16 mouse cellular contexts compared by ENCODE assay signal in the genomic region with DNA sequence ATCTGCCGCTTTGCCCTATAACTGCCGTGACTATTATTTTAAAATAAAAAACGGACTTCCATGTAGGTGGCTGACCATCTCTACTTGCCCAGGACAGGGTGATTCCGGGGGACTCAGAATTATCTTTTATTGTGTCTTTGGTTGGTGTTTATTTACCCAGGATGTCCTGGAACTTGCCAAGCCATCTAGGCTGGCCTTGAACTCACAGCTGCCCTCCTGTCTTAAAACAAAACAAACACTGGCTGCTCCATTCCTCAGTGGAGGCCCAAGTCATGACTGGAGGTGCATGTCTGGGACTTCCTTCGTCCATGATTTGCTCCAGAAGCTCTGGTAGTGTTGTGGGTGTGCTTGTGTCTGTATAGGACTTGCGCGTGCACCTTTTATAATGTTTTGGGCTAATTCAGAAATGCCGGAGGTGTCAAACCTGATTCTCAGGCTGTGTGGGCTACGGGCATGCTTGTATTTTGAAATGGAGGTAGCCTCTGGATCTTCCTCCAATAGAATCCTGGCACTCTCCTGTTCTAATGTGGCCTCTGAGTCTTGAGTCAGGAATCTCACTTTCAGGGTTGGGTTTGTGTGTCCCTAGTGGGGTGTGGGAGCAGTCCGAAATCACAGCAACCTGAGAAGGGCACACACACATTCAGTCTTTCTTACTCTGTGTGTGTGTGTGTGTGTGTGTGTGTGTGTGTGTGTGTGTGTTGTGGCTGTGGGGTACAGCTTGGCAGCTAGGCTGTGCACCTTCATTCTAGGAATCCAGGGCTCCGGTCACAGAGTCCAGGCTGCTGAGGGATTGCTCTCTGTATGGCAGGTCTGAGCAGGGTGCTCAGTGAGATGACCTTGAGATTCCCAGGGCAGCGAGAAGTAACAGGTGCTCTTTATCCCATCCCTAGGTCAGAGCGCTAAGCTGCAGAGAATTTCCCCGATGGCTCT. TPM values are rescaled to one million over a fixed set of nuclear protein-coding genes. Genes with fewer than 3 reads are reported as not detected.
A peak's percentile ranks its signal among the peaks of the same experiment; 100 is the strongest.
DNase-seq lines count a peak whose midpoint lies in the region; ATAC-seq and TF ChIP-seq lines count a peak whose summit lies in the region.
"Had no signal": no experiment of that assay in that cellular context is flagged by ENCODE, and none has a peak within 500 bp of the region (broad histone marks: within the 10 kb centered on the region; RNA-seq: fewer than 3 reads in every experiment).

No protein-coding gene starts in this region.

- no peak for TF ChIP-seq POLR2A in kidney, adult 2 months (IDR thresholded peaks at IDR 0.05; ENCODE audit: low read depth, low read length)

- no peak overlapping the region for H3K4me2 ChIP-seq in stomach, embryonic 15.5 days
- no peak overlapping the region for H3K4me2 ChIP-seq in stomach, postnatal 0 days (replicated peaks; ENCODE audit: low read depth)
- H3K4me2 ChIP-seq in stomach, embryonic 16.5 days (ENCODE audit: low read depth, low read length): no peak overlapping the region
- H3K4me2 ChIP-seq: embryonic facial prominence, embryonic 13.5 days had no signal

- H3K4me3 ChIP-seq in heart, embryonic 10.5 days: peak overlapping the region; percentile 49
- H3K4me3 ChIP-seq in kidney, adult 2 months (ENCODE audit: insufficient read depth, low read depth, low read length): peak overlapping the region; percentile 42
- H3K4me3 ChIP-seq in stomach, embryonic 15.5 days (replicated peaks): no peak overlapping the region
- H3K4me3 ChIP-seq in stomach, postnatal 0 days (ENCODE audit: low read depth, low read length): no peak overlapping the region
- no peak overlapping the region for H3K4me3 ChIP-seq in stomach, embryonic 16.5 days (replicated peaks; ENCODE audit: low read length)
- H3K4me3 ChIP-seq: embryonic facial prominence, embryonic 13.5 days; hindbrain, embryonic 10.5 days had no signal

- peak overlapping the region; percentile 90 for H3K27ac ChIP-seq in heart, embryonic 10.5 days
- H3K27ac ChIP-seq in kidney, adult 2 months (ENCODE audit: insufficient read depth, low read depth, low read length): peak overlapping the region; percentile 80
- H3K27ac ChIP-seq in stomach, embryonic 15.5 days: peak overlapping the region; percentile 28
- no peak overlapping the region for H3K27ac ChIP-seq in stomach, postnatal 0 days (replicated peaks)
- H3K27ac ChIP-seq in stomach, embryonic 16.5 days (ENCODE audit: low read length): peak overlapping the region; percentile 19; the same call in 1 of the 2 replicates
- H3K27ac ChIP-seq: embryonic facial prominence, embryonic 13.5 days had no signal

- ATAC-seq in stomach, embryonic 15.5 days (ENCODE audit: insufficient read depth, low FRiP score, low read depth): peak; percentile 51; the same call in 1 of the 2 replicates
- no peak for ATAC-seq in stomach, postnatal 0 days (ENCODE audit: low FRiP score, low TSS enrichment)
- ATAC-seq in stomach, embryonic 16.5 days (ENCODE audit: insufficient read depth, low FRiP score): peak; percentile 33; the same call in 1 of the 2 replicates
- ATAC-seq: midbrain, embryonic 16.5 days had no signal

- no peaks in the 10 kb centered on the region for H3K9me3 ChIP-seq in heart, embryonic 10.5 days
- H3K9me3 ChIP-seq in stomach, embryonic 15.5 days: no peaks in the 10 kb centered on the region
- H3K9me3 ChIP-seq in stomach, postnatal 0 days (ENCODE audit: control insufficient read depth, low read length): no peaks in the 10 kb centered on the region
- no peaks in the 10 kb centered on the region for H3K9me3 ChIP-seq in stomach, embryonic 16.5 days (replicated peaks; ENCODE audit: control insufficient read depth, low read length)
- H3K9me3 ChIP-seq: hindbrain, embryonic 10.5 days had no signal

- no peak overlapping the region for H3K9ac ChIP-seq in stomach, embryonic 15.5 days
- no peak overlapping the region for H3K9ac ChIP-seq in stomach, postnatal 0 days (ENCODE audit: low read length)
- H3K9ac ChIP-seq in stomach, embryonic 16.5 days (ENCODE audit: low read length): no peak overlapping the region

- DNase-seq in heart, embryonic 10.5 days (ENCODE audit: low spot score): no peak
- DNase-seq in heart, postnatal 4 days: no peak
- DNase-seq in kidney, adult 2 months: peak; percentile 29
- DNase-seq in kidney, postnatal 14 days: no peak
- DNase-seq in stomach, postnatal 0 days (ENCODE audit: low spot score): no peak
- DNase-seq in embryo, embryonic 11 days: no peak
- DNase-seq: cerebellum, adult 11 months; cerebellum, postnatal 36 days; lung, adult 18-20 months; retina, postnatal 1 day; thymus, postnatal 25 days had no signal

- H3K36me3 ChIP-seq in heart, embryonic 10.5 days: 0 out of 2 replicates have a peak, but pooled peaks cover 2% of the 10 kb centered on the region
- no peaks in the 10 kb centered on the region for H3K36me3 ChIP-seq in kidney, adult 2 months (ENCODE audit: control insufficient read depth, insufficient read depth, low read length)
- H3K36me3 ChIP-seq in stomach, embryonic 15.5 days: no peaks in the 10 kb centered on the region
- H3K36me3 ChIP-seq in stomach, postnatal 0 days (ENCODE audit: control insufficient read depth, insufficient read depth, low read length): no peaks in the 10 kb centered on the region
- H3K36me3 ChIP-seq in stomach, embryonic 16.5 days (ENCODE audit: control insufficient read depth, insufficient read depth, low read length): no peaks in the 10 kb centered on the region
- H3K36me3 ChIP-seq: embryonic facial prominence, embryonic 13.5 days; hindbrain, embryonic 10.5 days had no signal

- peaks cover 59% of the 10 kb centered on the region for H3K4me1 ChIP-seq in heart, embryonic 10.5 days
- peaks cover 5% of the 10 kb centered on the region; the same call in 1 of the 2 replicates for H3K4me1 ChIP-seq in kidney, adult 2 months (ENCODE audit: control insufficient read depth, insufficient read depth, low read length)
- peaks cover 8% of the 10 kb centered on the region; the same call in 1 of the 2 replicates for H3K4me1 ChIP-seq in stomach, embryonic 15.5 days
- H3K4me1 ChIP-seq in stomach, postnatal 0 days (replicated peaks; ENCODE audit: control insufficient read depth, insufficient read depth): no peaks in the 10 kb centered on the region
- H3K4me1 ChIP-seq in stomach, embryonic 16.5 days (ENCODE audit: control insufficient read depth, insufficient read depth, low read length): no peaks in the 10 kb centered on the region

- TF ChIP-seq CTCF in kidney, adult 2 months (conservative IDR thresholded peaks at IDR 0.05; ENCODE audit: insufficient read depth, insufficient read length, low read depth, low read length): no peak
- no peak for TF ChIP-seq CTCF in stomach, postnatal 0 days (IDR thresholded peaks at IDR 0.05; ENCODE audit: low read depth)

- no peak for TF ChIP-seq EP300 in stomach, postnatal 0 days (optimal IDR thresholded peaks at IDR 0.05)

- no peaks in the 10 kb centered on the region for H3K27me3 ChIP-seq in heart, embryonic 10.5 days (ENCODE audit: insufficient read depth, poor library complexity, severe bottlenecking)
- no peaks in the 10 kb centered on the region for H3K27me3 ChIP-seq in kidney, adult 2 months (replicated peaks; ENCODE audit: control insufficient read depth, insufficient read depth, low read length)
- H3K27me3 ChIP-seq in stomach, embryonic 15.5 days (replicated peaks): no peaks in the 10 kb centered on the region
- H3K27me3 ChIP-seq in stomach, postnatal 0 days (ENCODE audit: control insufficient read depth, insufficient read depth, low read length): no peaks in the 10 kb centered on the region
- H3K27me3 ChIP-seq in stomach, embryonic 16.5 days (ENCODE audit: control insufficient read depth, insufficient read depth, low read length): no peaks in the 10 kb centered on the region
- H3K27me3 ChIP-seq: embryonic facial prominence, embryonic 13.5 days had no signal

- 65% methylated on average over 14 of the region's 14 CpGs for WGBS in heart, embryonic 10.5 days
- 75% methylated on average over 14 of the region's 14 CpGs for WGBS in kidney, adult 2 months
- WGBS in stomach, embryonic 15.5 days: 71% methylated on average over 14 of the region's 14 CpGs
- 75% methylated on average over 14 of the region's 14 CpGs for WGBS in stomach, postnatal 0 days
- 74% methylated on average over 14 of the region's 14 CpGs for WGBS in stomach, embryonic 16.5 days

RNA-seq across cellular contexts. Expression of gene Acacb, which starts 1.0 kb away (rescaled TPM):
- polyA plus RNA-seq in heart, embryonic 10.5 days (2016; fragmentation: Nextera tagmentation; extraction: Ambion mirVana): 5.8 and 11.7 TPM in 2 replicates
- 100 to 1,000 TPM; 101 to 102 TPM for total RNA-seq in heart, postnatal 4 days (2021)
- polyA plus RNA-seq in kidney, adult 2 months (2012; rRNA removed): 34.5 and 36.6 TPM in 2 replicates
- 2.1 and 2.2 TPM in 2 replicates for polyA plus RNA-seq in stomach, embryonic 15.5 days (2015; fragmentation: Nextera tagmentation; extraction: Ambion mirVana)
- 1.3 and 1.4 TPM in 2 replicates for polyA plus RNA-seq in stomach, postnatal 0 days (2015; fragmentation: Nextera tagmentation; extraction: Ambion mirVana)
- polyA plus RNA-seq in stomach, embryonic 16.5 days (2015; fragmentation: Nextera tagmentation; extraction: Ambion mirVana): 2.1 and 3.2 TPM in 2 replicates

RNA-seq across cellular contexts. Expression of gene Ung, which starts 17.1 kb away (rescaled TPM):
- polyA plus RNA-seq in heart, embryonic 10.5 days (2016; fragmentation: Nextera tagmentation; extraction: Ambion mirVana): 68.1 and 70.9 TPM in 2 replicates
- 10 to 100 TPM; 34.0 to 40.7 TPM for total RNA-seq in heart, postnatal 4 days (2021)
- polyA plus RNA-seq in kidney, adult 2 months (2012; rRNA removed): 2.6 and 3.7 TPM in 2 replicates
- polyA plus RNA-seq in stomach, embryonic 15.5 days (2015; fragmentation: Nextera tagmentation; extraction: Ambion mirVana): 42.9 and 46.7 TPM in 2 replicates
- 15.1 and 16.2 TPM in 2 replicates for polyA plus RNA-seq in stomach, postnatal 0 days (2015; fragmentation: Nextera tagmentation; extraction: Ambion mirVana)
- 33.4 and 34.3 TPM in 2 replicates for polyA plus RNA-seq in stomach, embryonic 16.5 days (2015; fragmentation: Nextera tagmentation; extraction: Ambion mirVana)

RNA-seq across cellular contexts. Expression of gene Alkbh2, which starts 19.3 kb away (rescaled TPM):
- 13.0 and 13.2 TPM in 2 replicates for polyA plus RNA-seq in heart, embryonic 10.5 days (2016; fragmentation: Nextera tagmentation; extraction: Ambion mirVana)
- 1 to 10 TPM; 4.8 to 6.4 TPM for total RNA-seq in heart, postnatal 4 days (2021)
- polyA plus RNA-seq in kidney, adult 2 months (2012; rRNA removed): 8.4 and 9.6 TPM in 2 replicates
- 9.3 and 13.3 TPM in 2 replicates for polyA plus RNA-seq in stomach, embryonic 15.5 days (2015; fragmentation: Nextera tagmentation; extraction: Ambion mirVana)
- polyA plus RNA-seq in stomach, postnatal 0 days (2015; fragmentation: Nextera tagmentation; extraction: Ambion mirVana): 6.2 and 6.9 TPM in 2 replicates
- polyA plus RNA-seq in stomach, embryonic 16.5 days (2015; fragmentation: Nextera tagmentation; extraction: Ambion mirVana): 4.8 and 6.1 TPM in 2 replicates

RNA-seq across cellular contexts. Expression of gene Svop, which starts 55.9 kb away (rescaled TPM):
- polyA plus RNA-seq in heart, embryonic 10.5 days (2016; fragmentation: Nextera tagmentation; extraction: Ambion mirVana): 0.23 and 0.46 TPM in 2 replicates
- under 1 TPM in 1 of 2 experiments, not detected in 1; 0.20 TPM for total RNA-seq in heart, postnatal 4 days (2021)
- polyA plus RNA-seq in kidney, adult 2 months (2012; rRNA removed): 0.34 and 0.45 TPM in 2 replicates
- 1.9 and 2.6 TPM in 2 replicates for polyA plus RNA-seq in stomach, embryonic 15.5 days (2015; fragmentation: Nextera tagmentation; extraction: Ambion mirVana)
- polyA plus RNA-seq in stomach, postnatal 0 days (2015; fragmentation: Nextera tagmentation; extraction: Ambion mirVana): 1.1 and 1.2 TPM in 2 replicates
- polyA plus RNA-seq in stomach, embryonic 16.5 days (2015; fragmentation: Nextera tagmentation; extraction: Ambion mirVana): 1.8 and 2.0 TPM in 2 replicates

Comparison
In these comparisons a context has a peak if more than half of its experiments do, and no peak if none do; other contexts are left out.
1. H3K4me3 ChIP-seq: peak in heart, embryonic 10.5 days (single experiment) and kidney, adult 2 months (single experiment); none in stomach, embryonic 15.5 days (single experiment), stomach, postnatal 0 days (single experiment) and stomach, embryonic 16.5 days (single experiment).